Mouse (Mus musculus): ENCODE measurements around the gene Odr4. TPM values are rescaled to one million over a fixed set of nuclear protein-coding genes. Genes with fewer than 3 reads are reported as not detected.

Odr4 gene
- total RNA-seq (2015) (26.4 and 38.2 TPM in 2 replicates), total RNA-seq (2017) (68.0 and 68.1 TPM in 2 replicates)

DNA sequence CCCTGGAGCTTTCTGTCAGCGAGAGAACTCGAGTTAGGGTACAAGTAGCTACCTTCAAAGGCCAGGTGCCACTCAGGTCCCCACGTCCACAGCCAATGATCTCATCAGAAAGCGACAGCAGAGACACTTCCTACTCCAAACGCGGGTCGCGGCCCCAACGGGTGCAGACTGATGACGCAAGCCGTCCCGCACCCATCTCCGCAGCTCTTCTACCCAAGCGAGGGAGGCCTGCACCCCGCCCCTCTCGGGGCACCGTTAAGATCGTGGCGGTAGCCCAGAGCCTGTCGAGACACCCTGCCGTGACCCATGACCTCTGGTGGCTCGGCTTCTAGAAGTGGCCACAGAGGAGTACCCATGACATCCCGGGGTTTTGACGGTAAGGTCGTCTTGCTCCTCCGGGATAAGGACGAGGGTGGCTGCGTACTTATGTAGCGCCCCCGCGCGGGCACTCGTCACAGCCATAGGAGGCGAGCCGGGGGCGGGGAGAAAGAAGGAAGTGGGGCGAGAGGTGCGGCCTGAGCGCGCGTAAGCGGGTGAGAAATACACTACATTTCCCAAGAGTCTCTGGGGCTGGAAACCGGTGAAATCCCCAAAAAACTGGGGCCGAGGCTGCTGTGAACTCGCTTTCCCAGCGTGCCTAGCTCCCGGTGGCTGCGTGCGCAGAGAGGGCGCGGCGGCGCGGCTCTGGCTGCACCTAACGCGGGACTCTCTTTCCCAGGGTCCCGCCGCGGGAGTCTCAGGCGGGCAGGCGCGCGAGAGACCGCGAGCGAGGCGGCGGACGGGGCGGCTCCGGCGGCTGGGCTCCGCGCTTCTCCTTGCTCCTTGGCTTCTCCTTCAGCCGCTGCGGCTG is at the start of gene Odr4, which contains the start of gene Tpr:
Gene Odr4 (minus strand): TSS at position 443 of the 850 bp plus-strand sequence.
Gene Tpr (plus strand): TSS at position 201 of the 850 bp plus-strand sequence.
- peak; percentile 83 for ATAC-seq (ENCODE audit: poor library complexity, severe bottlenecking)

DNA sequence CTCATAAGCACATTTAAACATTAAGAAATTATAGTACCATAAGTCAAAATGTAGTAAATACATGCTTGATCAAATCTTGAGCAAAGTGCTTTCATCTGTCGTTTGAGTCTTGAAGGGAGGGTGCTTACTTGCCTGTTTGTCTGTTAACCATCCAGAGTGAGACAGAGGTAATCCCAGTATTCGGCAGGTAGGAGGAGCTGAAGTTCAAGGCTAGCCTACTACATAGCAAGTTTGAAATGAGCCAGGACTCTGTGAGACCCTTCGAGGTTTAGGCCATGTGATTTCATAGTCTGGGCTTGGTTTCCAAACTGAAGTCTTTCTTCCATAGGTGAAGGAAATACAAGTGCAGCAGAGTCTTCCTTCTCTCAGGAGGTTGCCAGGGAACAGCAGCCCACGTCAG is 48.9 kb upstream of the Odr4 start:
- ATAC-seq (ENCODE audit: poor library complexity, severe bottlenecking) = no peak

DNA sequence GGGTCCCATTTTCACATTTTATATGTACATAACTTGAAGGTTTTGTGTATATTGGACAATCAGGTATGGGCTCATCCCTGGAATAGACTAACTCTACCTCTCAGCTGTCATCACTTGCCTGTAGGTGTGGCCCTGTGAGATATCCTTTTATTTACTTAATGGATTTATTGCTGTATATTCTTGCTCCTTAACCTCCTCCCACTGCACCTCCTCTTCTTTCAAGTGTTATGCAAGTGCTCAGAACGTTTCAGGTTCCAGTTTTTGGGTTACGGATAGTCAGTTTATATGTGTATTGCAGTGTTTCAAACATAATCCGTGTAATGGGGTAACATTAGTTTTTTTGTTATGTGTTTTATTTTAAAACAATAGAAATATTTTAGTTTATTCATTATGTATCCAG is 45.8 kb upstream of the Odr4 start:
- ATAC-seq (ENCODE audit: poor library complexity, severe bottlenecking) = no peak

GRCm38 (mm10) chr1:150426216-150426615 is 33.3 kb upstream of the Odr4 start:
- no peak for ATAC-seq (ENCODE audit: poor library complexity, severe bottlenecking)

DNA sequence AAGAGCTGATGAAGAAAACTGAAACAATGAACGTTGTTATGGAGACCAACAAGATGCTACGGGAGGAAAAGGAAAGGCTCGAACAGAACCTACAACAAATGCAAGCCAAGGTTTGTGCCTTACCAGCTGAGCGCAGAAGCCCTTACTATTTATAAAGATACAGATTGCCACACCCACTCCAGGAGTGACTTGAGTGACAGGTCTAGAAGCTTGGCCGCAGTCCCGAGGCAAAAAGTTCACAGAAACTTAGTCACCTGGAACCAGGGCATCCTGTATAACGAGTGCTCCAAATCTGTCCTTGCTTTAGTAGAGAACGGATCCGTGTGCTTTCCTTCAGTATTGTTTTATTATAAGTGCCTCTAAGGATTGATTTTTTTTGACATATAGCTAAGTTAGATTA is 32.8 kb upstream of the Odr4 start:
- ATAC-seq (ENCODE audit: poor library complexity, severe bottlenecking) = no peak

DNA sequence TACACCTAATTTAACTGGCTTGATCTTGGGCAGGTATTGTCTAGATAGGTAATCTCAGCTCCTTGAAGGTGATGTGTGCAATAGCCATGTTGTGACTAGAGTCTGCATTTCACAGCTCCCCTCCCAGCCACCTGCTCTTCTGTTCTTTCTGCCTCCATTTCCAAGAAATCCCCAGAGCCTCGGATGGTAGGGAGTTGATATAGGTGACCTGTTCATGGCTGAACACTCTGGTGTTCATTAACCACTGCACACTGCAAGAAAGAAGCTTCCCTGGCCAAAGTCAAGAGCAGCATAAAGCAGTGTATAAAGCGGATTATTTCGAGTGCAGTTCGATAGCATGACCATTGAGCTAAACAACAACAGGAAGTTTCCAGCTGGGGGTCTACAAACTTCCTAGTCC is 25.5 kb upstream of the Odr4 start:
- no peak for ATAC-seq (ENCODE audit: poor library complexity, severe bottlenecking)

DNA sequence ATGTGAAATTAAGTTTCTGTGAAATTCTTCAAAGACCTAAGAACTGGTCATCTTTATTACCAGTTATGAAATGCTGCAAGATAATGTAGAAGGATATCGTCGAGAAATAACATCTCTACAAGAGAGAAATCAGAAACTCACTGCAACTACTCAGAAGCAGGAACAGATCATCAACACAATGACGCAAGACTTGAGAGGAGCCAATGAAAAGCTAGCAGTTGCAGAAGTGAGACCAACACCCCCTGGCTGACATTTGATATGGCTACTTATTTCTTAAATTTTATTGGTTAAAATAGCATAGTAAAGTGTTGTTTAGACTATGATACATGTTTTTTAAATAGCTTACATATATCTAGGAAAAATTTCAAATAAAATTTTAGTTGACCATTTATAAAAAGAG is 23.1 kb upstream of the Odr4 start:
- peak; percentile 75 for ATAC-seq (ENCODE audit: poor library complexity, severe bottlenecking)

DNA sequence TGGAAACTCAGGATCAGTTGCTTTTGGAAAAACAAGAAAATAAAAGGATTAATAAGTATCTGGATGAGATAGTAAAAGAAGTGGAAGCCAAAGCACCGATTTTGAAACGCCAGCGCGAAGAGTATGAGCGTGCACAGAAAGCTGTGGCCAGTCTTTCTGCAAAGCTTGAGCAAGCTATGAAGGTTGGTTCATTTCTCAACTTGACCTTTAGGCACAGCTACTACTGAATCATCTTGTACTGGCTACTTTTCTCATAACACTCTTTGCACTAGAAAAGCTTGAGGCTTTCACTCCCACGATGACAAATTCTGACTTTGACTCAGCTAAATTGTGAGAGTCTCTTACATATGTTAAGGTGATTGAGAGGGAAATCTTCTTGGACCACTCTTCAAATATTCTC is 17.1 kb upstream of the Odr4 start:
- ATAC-seq (ENCODE audit: poor library complexity, severe bottlenecking) = no peak

DNA sequence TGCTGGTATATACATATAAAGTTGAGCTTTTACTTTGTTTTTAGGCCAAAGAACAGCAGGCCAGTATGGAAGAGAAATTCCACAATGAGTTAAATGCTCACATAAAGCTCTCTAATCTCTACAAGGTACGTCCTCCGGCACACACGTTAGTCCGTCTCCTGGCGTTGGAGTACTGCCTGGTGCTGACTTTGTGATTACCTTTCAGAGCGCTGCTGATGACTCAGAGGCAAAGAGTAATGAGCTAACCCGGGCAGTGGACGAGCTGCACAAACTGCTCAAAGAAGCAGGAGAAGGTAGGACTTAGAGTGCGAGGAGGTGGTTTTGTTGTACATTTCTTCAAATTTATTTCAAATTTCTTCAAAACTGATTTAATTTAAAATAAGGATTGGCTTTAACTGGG is 14.4 kb upstream of the Odr4 start:
- no peak for ATAC-seq (ENCODE audit: poor library complexity, severe bottlenecking)

- ATAC-seq (ENCODE audit: poor library complexity, severe bottlenecking) = no peak
Measured at GRCm38 (mm10) chr1:150404555-150404954, 11.7 kb upstream of the Odr4 start.

DNA sequence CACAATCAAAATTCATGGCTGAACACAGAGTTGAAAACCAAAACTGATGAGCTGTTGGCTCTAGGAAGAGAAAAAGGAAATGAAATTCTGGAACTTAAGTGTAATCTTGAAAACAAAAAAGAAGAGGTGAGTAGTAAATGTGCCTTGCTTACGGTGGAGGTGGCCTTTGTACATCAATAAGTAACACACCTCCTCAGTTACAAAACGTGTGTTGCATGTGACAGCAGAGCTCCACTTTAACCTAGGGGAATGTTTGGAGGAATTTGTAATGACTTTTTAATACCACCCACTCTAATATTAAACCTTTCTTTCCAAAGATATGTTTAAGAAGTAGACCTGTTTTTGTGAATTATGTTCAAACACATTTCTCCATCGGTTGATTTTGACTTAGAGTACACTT is 11.0 kb upstream of the Odr4 start:
- no peak for ATAC-seq (ENCODE audit: poor library complexity, severe bottlenecking)

DNA sequence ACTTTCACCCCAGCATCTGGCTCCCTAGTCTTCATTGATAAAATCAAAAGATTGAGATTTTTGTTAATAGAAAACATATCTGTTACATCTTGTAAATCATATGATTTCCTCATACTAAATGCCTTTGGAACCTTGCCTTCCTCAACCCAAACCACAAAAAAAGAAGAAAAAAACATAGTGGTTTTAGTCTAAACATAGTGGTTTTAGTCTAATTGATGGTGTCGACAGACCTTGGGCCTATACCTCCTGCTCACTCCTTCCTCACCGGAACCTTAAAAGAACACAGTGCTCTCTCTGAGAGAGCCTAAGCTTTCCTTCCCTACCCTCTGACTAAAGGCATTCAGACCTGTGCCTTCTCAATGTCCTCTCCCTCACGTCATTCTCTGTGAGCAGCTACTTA is 3.1 kb upstream of the Odr4 start:
- ATAC-seq (ENCODE audit: poor library complexity, severe bottlenecking) = no peak

GRCm38 (mm10) chr1:150393488-150393852 is 590 bp upstream of the Odr4 start:
- no peak; the same call in 1 of the 2 replicates for ATAC-seq (ENCODE audit: poor library complexity, severe bottlenecking)

GRCm38 (mm10) chr1:150391931-150392637 is 796 bp downstream of the Odr4 start:
- peak; percentile 5 for ATAC-seq (ENCODE audit: poor library complexity, severe bottlenecking)

DNA sequence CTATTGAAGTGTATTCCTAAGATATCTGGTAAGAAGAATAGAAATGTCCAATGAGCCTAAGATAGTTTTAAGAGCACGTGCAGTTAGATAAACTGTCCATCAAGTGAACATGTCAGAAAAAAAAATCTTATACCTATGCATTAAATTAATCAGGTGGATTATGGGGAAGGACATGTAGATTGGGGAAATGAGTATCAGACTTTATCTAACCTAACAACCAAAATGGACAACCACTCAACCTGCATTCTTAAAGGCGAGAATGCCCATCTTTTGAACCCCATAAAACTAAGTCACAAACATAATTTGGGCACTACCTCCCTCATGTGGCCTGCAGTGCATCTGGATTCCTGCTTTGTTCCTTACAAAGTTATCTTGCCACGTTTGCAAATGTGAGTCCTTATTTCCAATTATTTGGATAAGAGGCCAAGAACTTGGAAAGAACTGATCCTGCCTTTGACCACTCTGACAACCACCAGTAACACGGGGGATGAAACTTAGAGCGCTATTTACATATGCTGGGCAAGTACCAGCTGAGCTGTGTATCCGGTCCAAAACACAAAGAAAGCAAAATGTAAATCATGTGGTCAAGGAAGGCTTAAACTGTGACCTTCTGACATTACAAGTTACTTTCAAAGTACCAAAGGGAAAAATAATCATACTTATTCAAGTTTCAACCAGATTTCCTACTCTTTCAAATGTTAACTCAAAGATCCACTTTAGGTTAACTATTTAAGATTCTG is 3.3 kb downstream of the Odr4 start:
- no peak for ATAC-seq (ENCODE audit: poor library complexity, severe bottlenecking)

- no peak for ATAC-seq (ENCODE audit: poor library complexity, severe bottlenecking)
Measured at GRCm38 (mm10) chr1:150387572-150387971, 5.3 kb downstream of the Odr4 start.

DNA sequence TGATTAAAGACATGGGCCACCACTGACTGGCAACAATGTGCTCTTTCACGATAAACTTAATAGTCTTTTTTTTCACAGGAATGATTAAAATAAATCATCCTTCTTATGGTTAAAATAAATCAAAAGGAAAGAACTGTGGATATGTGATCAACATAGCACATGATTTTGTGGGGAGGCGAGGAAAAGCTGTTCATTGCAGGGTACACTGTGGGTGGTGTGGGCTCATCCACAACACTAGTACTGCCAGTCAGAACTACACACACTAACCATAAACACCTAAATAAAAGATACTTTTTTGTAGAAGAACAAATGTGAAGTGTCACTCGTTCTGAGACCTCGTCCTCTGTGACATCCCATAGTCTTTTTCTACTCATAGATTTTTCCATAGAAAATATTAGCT is 8.7 kb downstream of the Odr4 start:
- no peak for ATAC-seq (ENCODE audit: poor library complexity, severe bottlenecking)

DNA sequence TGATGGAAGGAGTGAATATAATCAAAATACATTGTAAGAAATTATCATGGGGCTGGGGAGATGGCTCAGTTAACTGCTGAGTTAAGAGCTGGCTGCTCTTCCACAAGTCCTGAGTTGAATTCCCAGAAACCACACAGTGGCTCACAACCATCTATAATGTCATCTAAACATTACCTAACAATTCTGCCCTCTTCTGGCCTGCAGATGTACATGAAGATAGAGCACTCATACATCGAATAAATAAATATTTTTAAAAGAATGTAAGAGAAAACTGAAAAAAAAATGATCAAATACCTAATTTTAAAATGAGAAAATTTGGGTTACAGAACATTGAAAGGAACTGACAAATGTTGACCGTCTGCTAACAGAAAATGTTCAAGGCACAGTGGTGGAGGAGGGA is 18.6 kb downstream of the Odr4 start:
- no peak for ATAC-seq (ENCODE audit: poor library complexity, severe bottlenecking)

GRCm38 (mm10) chr1:150372895-150373294 is 20.0 kb downstream of the Odr4 start:
- ATAC-seq (ENCODE audit: poor library complexity, severe bottlenecking) = peak; percentile 77

GRCm38 (mm10) chr1:150360864-150361263 is 32.0 kb downstream of the Odr4 start:
- ATAC-seq (ENCODE audit: poor library complexity, severe bottlenecking) = no peak

DNA sequence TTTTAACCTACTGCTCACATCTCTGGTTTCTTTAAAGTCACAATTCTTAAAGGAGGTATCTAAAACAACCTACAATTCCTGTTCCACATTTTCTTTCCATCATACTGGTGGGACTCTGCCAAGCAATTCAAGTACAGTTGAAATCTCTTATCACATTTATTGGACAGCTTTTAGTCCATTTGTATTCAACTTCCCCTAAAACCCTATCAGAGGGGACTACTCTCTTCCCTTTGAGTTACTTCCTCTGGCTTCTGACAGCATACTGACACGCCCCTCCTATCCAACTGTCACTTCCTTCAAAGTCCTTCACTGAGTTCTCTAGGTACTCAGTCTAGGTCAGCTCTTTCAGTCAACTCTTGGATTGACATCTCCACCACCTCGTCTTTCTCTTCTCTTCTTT is 57.8 kb downstream of the Odr4 start:
- ATAC-seq (ENCODE audit: poor library complexity, severe bottlenecking) = peak; percentile 91

All from megakaryocyte, adult 5-6 weeks (primary cell).